Mouse (Mus musculus): Measurements from ENCODE around the gene Gatm. TPM values are rescaled to one million over a fixed set of nuclear protein-coding genes. Genes with fewer than 3 reads are reported as not detected.

Gatm gene
- polyA plus RNA-seq, 1 experiment from 2014 or later = 14.5 TPM

MicroRNA genes within 50 kb of the gene (microRNA counts, 519-probe panel; counts per million panel counts)
- microRNA mmu-miR-147 = not detected

Small RNA genes within 50 kb of the gene (microRNA-seq; reads per million reads assigned to microRNA genes)
- 2.5 reads per million, percentile 8 among the genes with 10 or more reads in this experiment for gene Mir147

Other genes starting within 250 kb of the Gatm start
- gene Shf, start 242.1 kb downstream of the Gatm start, polyA plus RNA-seq (2014; fragmentation: Nextera tagmentation; extraction: Ambion mirVana) = 3.5 and 5.5 TPM in 2 replicates
- gene Slc28a2, start 184.8 kb downstream of the Gatm start, polyA plus RNA-seq (2014; fragmentation: Nextera tagmentation; extraction: Ambion mirVana) = 0.39 and 0.47 TPM in 2 replicates
- gene Gm14085, start 126.4 kb downstream of the Gatm start, polyA plus RNA-seq (2014; fragmentation: Nextera tagmentation; extraction: Ambion mirVana) = 0.09 TPM in 1 of 2 replicates, not detected in the other
- gene AA467197, start 25.7 kb upstream of the Gatm start, polyA plus RNA-seq (2014; fragmentation: Nextera tagmentation; extraction: Ambion mirVana) = not detected in 2 replicates
- 4.8 and 12.7 TPM in 2 replicates for gene Slc30a4, start 91.4 kb upstream of the Gatm start, polyA plus RNA-seq (2014; fragmentation: Nextera tagmentation; extraction: Ambion mirVana)
- gene Bloc1s6, start 127.2 kb upstream of the Gatm start, polyA plus RNA-seq (2014; fragmentation: Nextera tagmentation; extraction: Ambion mirVana) = 35.4 and 51.3 TPM in 2 replicates
- gene Sqor, start 153.9 kb upstream of the Gatm start, polyA plus RNA-seq (2014; fragmentation: Nextera tagmentation; extraction: Ambion mirVana) = 7.9 and 11.8 TPM in 2 replicates